Mouse (Mus musculus) CD4-positive helper T cell, adult 2 months (primary cell): Measurements from ENCODE around the gene Dlx2.

Experiments
- DNase-seq: peaks from one replicate; pipeline ENCODE4 v3.0.0-alpha.2; 2012; ENCODE audit warnings: low read depth, missing footprints, low spot score

Dlx2 gene

GRCm38 (mm10) chr2:71546640-71547071 lies at the start of gene Dlx2:
TSS of gene Dlx2 (minus strand) at chr2:71546754.
- no peak for DNase-seq

GRCm38 (mm10) chr2:71594466-71594865 lies 47.9 kb upstream of the Dlx2 start:
- no peak for DNase-seq

GRCm38 (mm10) chr2:71589114-71589513 lies 42.6 kb upstream of the Dlx2 start:
- DNase-seq: no peak

- no peak for DNase-seq
Observed at GRCm38 (mm10) chr2:71581488-71581887, 34.9 kb upstream of the Dlx2 start.

- DNase-seq: peak; percentile 44
Observed at GRCm38 (mm10) chr2:71580632-71581466, 34.3 kb upstream of the Dlx2 start.

- no peak for DNase-seq
Observed at GRCm38 (mm10) chr2:71577059-71577458, 30.5 kb upstream of the Dlx2 start.

- no peak for DNase-seq
Observed at GRCm38 (mm10) chr2:71573736-71574135, 27.2 kb upstream of the Dlx2 start.

GRCm38 (mm10) chr2:71566466-71566865 lies 19.9 kb upstream of the Dlx2 start:
- no peak for DNase-seq

- no peak for DNase-seq
Observed at GRCm38 (mm10) chr2:71556071-71556470, 9.5 kb upstream of the Dlx2 start.

GRCm38 (mm10) chr2:71551704-71552103 lies 5.2 kb upstream of the Dlx2 start:
- no peak for DNase-seq

- no peak for DNase-seq
Observed at GRCm38 (mm10) chr2:71550330-71550729, 3.8 kb upstream of the Dlx2 start.

GRCm38 (mm10) chr2:71547829-71548228 lies 1.3 kb upstream of the Dlx2 start:
- peak; percentile 66 for DNase-seq

GRCm38 (mm10) chr2:71545882-71546639 lies 493 bp downstream of the Dlx2 start:
- DNase-seq: peak; percentile 43

- DNase-seq: no peak
Observed at GRCm38 (mm10) chr2:71545401-71545881, 1.1 kb downstream of the Dlx2 start.

GRCm38 (mm10) chr2:71544391-71545285 lies 1.9 kb downstream of the Dlx2 start:
- no peak for DNase-seq

- DNase-seq: no peak
Observed at GRCm38 (mm10) chr2:71543948-71544347, 2.6 kb downstream of the Dlx2 start.

- no peak for DNase-seq
Observed at GRCm38 (mm10) chr2:71543531-71543930, 3.0 kb downstream of the Dlx2 start.

- DNase-seq: no peak
Observed at GRCm38 (mm10) chr2:71542816-71543301, 3.7 kb downstream of the Dlx2 start.

GRCm38 (mm10) chr2:71542227-71542815 lies 4.2 kb downstream of the Dlx2 start:
- DNase-seq: no peak

GRCm38 (mm10) chr2:71541418-71542226 lies 4.9 kb downstream of the Dlx2 start:
- DNase-seq: no peak
